Mouse (Mus musculus) MEL (cell line): ENCODE results near the gene Olfr1424.

Experiments used
- ELF1 ChIP-seq: IDR thresholded peaks from 2 replicates; pipeline ENCODE4 v1.6.1; 2014; ENCODE audit warnings: low read depth, mild to moderate bottlenecking, inconsistent platforms, low read length, improper control_type of control experiment, moderate library complexity
- USF1 ChIP-seq: IDR thresholded peaks from 2 replicates; pipeline ENCODE4 v1.6.1; 2014; ENCODE audit warnings: low read depth, mild to moderate bottlenecking, inconsistent platforms, low read length, improper control_type of control experiment, moderate library complexity

GRCm38 (mm10) chr19:12104541-12104940, 42.1 kb upstream of the Olfr1424 start:
- TF ChIP-seq ELF1 (no peak), USF1 (no peak)
